Mouse (Mus musculus): ENCODE results near the gene Skap2. TPM values are rescaled to one million over a fixed set of nuclear protein-coding genes. Genes with fewer than 3 reads are reported as not detected.

Gene Skap2
- polyA plus RNA-seq (2016; fragmentation: Nextera tagmentation; extraction: Ambion mirVana): 16.4 and 19.3 TPM in 2 replicates

- H3K27me3 ChIP-seq (ENCODE audit: low read depth, poor library complexity, severe bottlenecking): peaks cover 19% of the 10 kb centered on the region
- H3K4me3 ChIP-seq: peak within 1 kb of the TSS; percentile 83
- H3K27ac ChIP-seq: peak within 1 kb of the TSS; percentile 93
- peak; percentile 99 for DNase-seq (ENCODE audit: low spot score)
- no peaks in the 10 kb centered on the region for H3K9me3 ChIP-seq (replicated peaks)
- peaks cover 35% of the 10 kb centered on the region for H3K4me1 ChIP-seq
- H3K36me3 ChIP-seq: no peaks in the 10 kb centered on the region
- under 1% methylated on average over 51 of the region's 51 CpGs for WGBS
Observed at GRCm38 (mm10) chr6:52012409-52013244, at the start of gene Skap2. Gene Skap2, minus strand, starts transcription at chr6:52012549.

GRCm38 (mm10) chr6:52058899-52059448 is 46.6 kb upstream of the Skap2 start:
- H3K9me3 ChIP-seq (replicated peaks): no peaks in the 10 kb centered on the region
- H3K4me1 ChIP-seq: peaks cover 19% of the 10 kb centered on the region
- DNase-seq (ENCODE audit: low spot score): no peak
- H3K27me3 ChIP-seq (ENCODE audit: low read depth, poor library complexity, severe bottlenecking): peaks cover 73% of the 10 kb centered on the region
- H3K4me3 ChIP-seq: no peak overlapping the region
- no peak overlapping the region for H3K27ac ChIP-seq
- no peaks in the 10 kb centered on the region for H3K36me3 ChIP-seq
- WGBS: 77% methylated on average over 10 of the region's 10 CpGs

- H3K4me3 ChIP-seq: no peak overlapping the region
- H3K36me3 ChIP-seq: no peaks in the 10 kb centered on the region
- peaks cover 28% of the 10 kb centered on the region for H3K4me1 ChIP-seq
- no peaks in the 10 kb centered on the region for H3K9me3 ChIP-seq (replicated peaks)
- H3K27ac ChIP-seq: no peak overlapping the region
- H3K27me3 ChIP-seq (ENCODE audit: low read depth, poor library complexity, severe bottlenecking): peaks cover 73% of the 10 kb centered on the region
- 88% methylated on average over 5 of the region's 5 CpGs for WGBS
- no peak for DNase-seq (ENCODE audit: low spot score)
Observed at GRCm38 (mm10) chr6:52058120-52058519, 45.8 kb upstream of the Skap2 start.

GRCm38 (mm10) chr6:52053567-52054561 is 41.5 kb upstream of the Skap2 start:
- WGBS: 43% methylated on average over 15 of the region's 15 CpGs
- peak; percentile 72 for DNase-seq (ENCODE audit: low spot score)
- peaks cover 56% of the 10 kb centered on the region for H3K27me3 ChIP-seq (ENCODE audit: low read depth, poor library complexity, severe bottlenecking)
- H3K9me3 ChIP-seq (replicated peaks): no peaks in the 10 kb centered on the region
- peak overlapping the region; percentile 26; the same call in 1 of the 2 replicates for H3K27ac ChIP-seq
- no peaks in the 10 kb centered on the region for H3K36me3 ChIP-seq
- H3K4me3 ChIP-seq: no peak overlapping the region
- H3K4me1 ChIP-seq: peaks cover 41% of the 10 kb centered on the region

GRCm38 (mm10) chr6:52050062-52050461 is 37.7 kb upstream of the Skap2 start:
- Histone ChIP-seq H3K27ac (no peak overlapping the region), H3K9me3 (replicated peaks) (no peaks in the 10 kb centered on the region), H3K36me3 (no peaks in the 10 kb centered on the region), H3K4me3 (no peak overlapping the region), H3K4me1 (peaks cover 37% of the 10 kb centered on the region), H3K27me3 (ENCODE audit: low read depth, poor library complexity, severe bottlenecking) (peaks cover 18% of the 10 kb centered on the region; the same call in 1 of the 2 replicates)
- DNase-seq (ENCODE audit: low spot score): no peak
- 78% methylated on average over 12 of the region's 12 CpGs for WGBS

- H3K9me3 ChIP-seq (replicated peaks): no peaks in the 10 kb centered on the region
- H3K4me3 ChIP-seq: no peak overlapping the region
- no peak overlapping the region for H3K27ac ChIP-seq
- H3K36me3 ChIP-seq: no peaks in the 10 kb centered on the region
- H3K27me3 ChIP-seq (ENCODE audit: low read depth, poor library complexity, severe bottlenecking): no peaks in the 10 kb centered on the region
- 59% methylated on average over 5 of the region's 5 CpGs for WGBS
- no peak for DNase-seq (ENCODE audit: low spot score)
- H3K4me1 ChIP-seq: peaks cover 12% of the 10 kb centered on the region; the same call in 1 of the 2 replicates
Observed at GRCm38 (mm10) chr6:52045517-52045916, 33.2 kb upstream of the Skap2 start.

GRCm38 (mm10) chr6:52036077-52036476 is 23.7 kb upstream of the Skap2 start:
- no peak overlapping the region for H3K27ac ChIP-seq
- H3K36me3 ChIP-seq: no peaks in the 10 kb centered on the region
- H3K9me3 ChIP-seq (replicated peaks): no peaks in the 10 kb centered on the region
- peaks cover 5% of the 10 kb centered on the region; the same call in 1 of the 2 replicates for H3K4me1 ChIP-seq
- no peak overlapping the region for H3K4me3 ChIP-seq
- WGBS: 85% methylated on average over 4 of the region's 4 CpGs
- DNase-seq (ENCODE audit: low spot score): no peak
- H3K27me3 ChIP-seq (ENCODE audit: low read depth, poor library complexity, severe bottlenecking): no peaks in the 10 kb centered on the region

GRCm38 (mm10) chr6:52031181-52031580 is 18.8 kb upstream of the Skap2 start:
- no peak overlapping the region for H3K27ac ChIP-seq
- WGBS: 37% methylated on average over 7 of the region's 7 CpGs
- H3K9me3 ChIP-seq (replicated peaks): no peaks in the 10 kb centered on the region
- no peaks in the 10 kb centered on the region for H3K36me3 ChIP-seq
- no peaks in the 10 kb centered on the region for H3K27me3 ChIP-seq (ENCODE audit: low read depth, poor library complexity, severe bottlenecking)
- peaks cover 9% of the 10 kb centered on the region for H3K4me1 ChIP-seq
- H3K4me3 ChIP-seq: no peak overlapping the region
- no peak for DNase-seq (ENCODE audit: low spot score)

- H3K27me3 ChIP-seq (ENCODE audit: low read depth, poor library complexity, severe bottlenecking): no peaks in the 10 kb centered on the region
- H3K4me3 ChIP-seq: no peak overlapping the region
- no peaks in the 10 kb centered on the region for H3K36me3 ChIP-seq
- no peak for DNase-seq (ENCODE audit: low spot score)
- H3K27ac ChIP-seq: no peak overlapping the region
- peaks cover 9% of the 10 kb centered on the region for H3K4me1 ChIP-seq
- WGBS: 86% methylated on average over 7 of the region's 7 CpGs
- H3K9me3 ChIP-seq (replicated peaks): no peaks in the 10 kb centered on the region
Observed at GRCm38 (mm10) chr6:52028131-52028530, 15.8 kb upstream of the Skap2 start.

GRCm38 (mm10) chr6:52027181-52027580 is 14.8 kb upstream of the Skap2 start:
- DNase-seq (ENCODE audit: low spot score): no peak
- H3K4me3 ChIP-seq: no peak overlapping the region

GRCm38 (mm10) chr6:52026281-52026680 is 13.9 kb upstream of the Skap2 start:
- Histone ChIP-seq H3K4me3 (no peak overlapping the region), H3K36me3 (no peaks in the 10 kb centered on the region), H3K27me3 (ENCODE audit: low read depth, poor library complexity, severe bottlenecking) (no peaks in the 10 kb centered on the region), H3K9me3 (replicated peaks) (no peaks in the 10 kb centered on the region), H3K27ac (no peak overlapping the region), H3K4me1 (peaks cover 6% of the 10 kb centered on the region)
- WGBS: 90% methylated on average over 11 of the region's 11 CpGs
- DNase-seq (ENCODE audit: low spot score): no peak

More at GRCm38 (mm10) chr6:52027181-52027580, 14.8 kb upstream of the Skap2 start:
- no peaks in the 10 kb centered on the region for H3K27me3 ChIP-seq (ENCODE audit: low read depth, poor library complexity, severe bottlenecking)
- H3K4me1 ChIP-seq: peaks cover 9% of the 10 kb centered on the region
- WGBS: 86% methylated on average over 4 of the region's 4 CpGs
- no peak overlapping the region for H3K27ac ChIP-seq
- no peaks in the 10 kb centered on the region for H3K9me3 ChIP-seq (replicated peaks)
- no peaks in the 10 kb centered on the region for H3K36me3 ChIP-seq

GRCm38 (mm10) chr6:52024730-52025129 is 12.4 kb upstream of the Skap2 start:
- no peaks in the 10 kb centered on the region for H3K4me1 ChIP-seq
- no peaks in the 10 kb centered on the region for H3K9me3 ChIP-seq (replicated peaks)
- DNase-seq (ENCODE audit: low spot score): no peak
- no peaks in the 10 kb centered on the region for H3K27me3 ChIP-seq (ENCODE audit: low read depth, poor library complexity, severe bottlenecking)
- 42% methylated on average over 5 of the region's 5 CpGs for WGBS
- H3K36me3 ChIP-seq: no peaks in the 10 kb centered on the region
- H3K27ac ChIP-seq: no peak overlapping the region
- H3K4me3 ChIP-seq: no peak overlapping the region

All from limb, embryonic 10.5 days (tissue).